Comparison of ENCODE assay signal across 12 mouse cellular contexts in genomic region chr7:34355629-34356028, GRCm38 (mm10). TPM values are rescaled to one million over a fixed set of nuclear protein-coding genes. Genes with fewer than 3 reads are reported as not detected.
DNase-seq lines count a peak whose midpoint lies in the region; ATAC-seq and TF ChIP-seq lines count a peak whose summit lies in the region.
"Had no signal": no experiment of that assay in that cellular context is flagged by ENCODE, and none has a peak within 500 bp of the region (broad histone marks: within the 10 kb centered on the region; RNA-seq: fewer than 3 reads in every experiment).

No protein-coding gene starts in this region.

- 90% methylated on average over 4 of the region's 4 CpGs for WGBS in heart, embryonic 11.5 days (ENCODE audit: insufficient replicate concordance)
- 87% methylated on average over 4 of the region's 4 CpGs for WGBS in liver, embryonic 14.5 days (ENCODE audit: insufficient replicate concordance)
- 96% methylated on average over 4 of the region's 4 CpGs for WGBS in liver, embryonic 12.5 days (ENCODE audit: insufficient replicate concordance)

- DNase-seq in heart, adult 11 months, result peak; percentile 8
- no peak for DNase-seq in liver, embryonic 14.5 days (ENCODE audit: low read depth in 3 of 3, low spot score in 3 of 3)
- DNase-seq in NIH3T3 (ENCODE audit: low read depth), result peak; percentile 70
- peak; percentile 58 for DNase-seq in retina, embryonic 14.5 days (ENCODE audit: low spot score)
- DNase-seq in thymus, postnatal 36 days, result no peak
- DNase-seq in cerebellum, postnatal 25 days, result no peak
- DNase-seq: cerebellum, adult 8-10 months; thymus, postnatal 25 days had no signal

- H3K27me3 ChIP-seq in heart, embryonic 11.5 days (ENCODE audit: control insufficient read depth, insufficient read depth, low read length), result no peaks in the 10 kb centered on the region
- H3K27me3 ChIP-seq in liver, embryonic 14.5 days (ENCODE audit: control insufficient read depth, insufficient read depth, low read length), result no peaks in the 10 kb centered on the region
- no peaks in the 10 kb centered on the region for H3K27me3 ChIP-seq in liver, embryonic 12.5 days (replicated peaks)
- H3K27me3 ChIP-seq: hindbrain, embryonic 15.5 days; midbrain, embryonic 13.5 days had no signal

- H3K4me3 ChIP-seq in heart, embryonic 11.5 days (ENCODE audit: low read depth, low read length), result no peak overlapping the region
- H3K4me3 ChIP-seq in liver, embryonic 14.5 days (ENCODE audit: insufficient read depth in 1 of 2, low read depth in 2 of 2, low read length in 2 of 2), result no peak overlapping the region
- H3K4me3 ChIP-seq in liver, embryonic 12.5 days, result no peak overlapping the region
- H3K4me3 ChIP-seq: hindbrain, embryonic 15.5 days; midbrain, embryonic 13.5 days had no signal

- no peaks in the 10 kb centered on the region for H3K9me3 ChIP-seq in heart, embryonic 11.5 days (replicated peaks; ENCODE audit: control insufficient read depth, low read length)
- H3K9me3 ChIP-seq in liver, embryonic 14.5 days (ENCODE audit: control insufficient read depth, low read length), result no peaks in the 10 kb centered on the region
- H3K9me3 ChIP-seq in liver, embryonic 12.5 days (replicated peaks), result no peaks in the 10 kb centered on the region
- H3K9me3 ChIP-seq: hindbrain, embryonic 15.5 days; midbrain, embryonic 13.5 days had no signal

- no peak overlapping the region for H3K4me2 ChIP-seq in heart, embryonic 11.5 days
- no peak overlapping the region for H3K4me2 ChIP-seq in liver, embryonic 14.5 days (ENCODE audit: low read depth)
- no peak overlapping the region for H3K4me2 ChIP-seq in liver, embryonic 12.5 days
- H3K4me2 ChIP-seq: hindbrain, embryonic 15.5 days; midbrain, embryonic 13.5 days had no signal

- peaks cover 17% of the 10 kb centered on the region for H3K36me3 ChIP-seq in heart, embryonic 11.5 days (ENCODE audit: control insufficient read depth, insufficient read depth, low read length)
- H3K36me3 ChIP-seq in liver, embryonic 14.5 days (replicated peaks; ENCODE audit: control insufficient read depth, insufficient read depth, low read depth), result peaks cover 62% of the 10 kb centered on the region
- peaks cover 85% of the 10 kb centered on the region for H3K36me3 ChIP-seq in liver, embryonic 12.5 days

- ATAC-seq in heart, embryonic 11.5 days (replicated peaks; ENCODE audit: insufficient number of reproducible peaks, low FRiP score, low TSS enrichment), result no peak
- no peak for ATAC-seq in liver, embryonic 14.5 days (ENCODE audit: insufficient read depth)
- ATAC-seq in liver, embryonic 12.5 days, result no peak
- ATAC-seq: midbrain, embryonic 13.5 days had no signal

- no peak overlapping the region for H3K27ac ChIP-seq in heart, embryonic 11.5 days (ENCODE audit: low read depth, low read length)
- no peak overlapping the region for H3K27ac ChIP-seq in liver, embryonic 14.5 days
- no peak overlapping the region for H3K27ac ChIP-seq in liver, embryonic 12.5 days
- H3K27ac ChIP-seq: hindbrain, embryonic 15.5 days; midbrain, embryonic 13.5 days had no signal

- no peaks in the 10 kb centered on the region for H3K4me1 ChIP-seq in heart, embryonic 11.5 days (ENCODE audit: control insufficient read depth, insufficient read depth, low read length)
- no peaks in the 10 kb centered on the region for H3K4me1 ChIP-seq in liver, embryonic 14.5 days (replicated peaks; ENCODE audit: control insufficient read depth in 2 of 2, insufficient read depth in 2 of 2, low read length in 1 of 2)
- no peaks in the 10 kb centered on the region for H3K4me1 ChIP-seq in liver, embryonic 12.5 days
- H3K4me1 ChIP-seq: hindbrain, embryonic 15.5 days; midbrain, embryonic 13.5 days had no signal

- TF ChIP-seq EP300 in liver, embryonic 14.5 days (IDR thresholded peaks at IDR 0.05; ENCODE audit: low read depth), result no peak

- 0 out of 2 replicates have a peak, but pooled peaks have one; percentile 16 for TF ChIP-seq CTCF in liver, embryonic 14.5 days (IDR thresholded peaks at IDR 0.05; ENCODE audit: low read depth)

- no peak overlapping the region for H3K9ac ChIP-seq in heart, embryonic 11.5 days (ENCODE audit: low read depth, low read length)
- no peak overlapping the region for H3K9ac ChIP-seq in liver, embryonic 14.5 days (replicated peaks)
- no peak overlapping the region for H3K9ac ChIP-seq in liver, embryonic 12.5 days
- H3K9ac ChIP-seq: hindbrain, embryonic 15.5 days; midbrain, embryonic 13.5 days had no signal

RNA-seq across cellular contexts. Expression of gene Lsm14a, which starts 37.5 kb away (rescaled TPM):
- 41.7 and 46.4 TPM in 2 replicates for polyA plus RNA-seq in heart, embryonic 11.5 days (2014; fragmentation: Nextera tagmentation; extraction: Ambion mirVana)
- polyA plus RNA-seq in liver, embryonic 14.5 days (2012; rRNA removed), result 36.4 and 44.7 TPM in 2 replicates
- polyA plus RNA-seq in liver, embryonic 14.5 days (2014; fragmentation: Nextera tagmentation; extraction: Ambion mirVana), result 25.4 and 27.7 TPM in 2 replicates
- 64.1 and 64.3 TPM in 2 replicates for polyA plus RNA-seq in liver, embryonic 12.5 days (2016; fragmentation: Nextera tagmentation; extraction: Ambion mirVana)

RNA-seq across cellular contexts. Expression of gene 4931406P16Rik, which starts 42.3 kb away (rescaled TPM):
- polyA plus RNA-seq in heart, embryonic 11.5 days (2014; fragmentation: Nextera tagmentation; extraction: Ambion mirVana), result 46.2 and 56.2 TPM in 2 replicates
- polyA plus RNA-seq in liver, embryonic 14.5 days (2012; rRNA removed), result 9.4 and 10.1 TPM in 2 replicates
- 11.9 and 13.9 TPM in 2 replicates for polyA plus RNA-seq in liver, embryonic 14.5 days (2014; fragmentation: Nextera tagmentation; extraction: Ambion mirVana)
- 19.6 and 22.0 TPM in 2 replicates for polyA plus RNA-seq in liver, embryonic 12.5 days (2016; fragmentation: Nextera tagmentation; extraction: Ambion mirVana)

Comparison
In these comparisons a context has a peak if more than half of its experiments do, and no peak if none do; other contexts are left out.
1. DNase-seq: peak in heart, adult 11 months (single experiment), NIH3T3 (single experiment) and retina, embryonic 14.5 days (single experiment); none in liver, embryonic 14.5 days (0 of 3), thymus, postnatal 36 days (0 of 2) and cerebellum, postnatal 25 days (0 of 2).